Mouse (Mus musculus): ENCODE results near the gene Emp3. TPM values are rescaled to one million over a fixed set of nuclear protein-coding genes. Genes with fewer than 3 reads are reported as not detected.

Emp3 gene
- polyA plus RNA-seq, 1 experiment from 2014 or later = 255 TPM

- Histone ChIP-seq H3K4me2 (replicated peaks; ENCODE audit: low read depth, low read length) (peak overlapping the region; percentile 50), H3K4me1 (ENCODE audit: insufficient read depth, low read depth, low read length) (peaks cover 24% of the 10 kb centered on the region), H3K36me3 (ENCODE audit: insufficient read depth, low read length) (no peaks in the 10 kb centered on the region), H3K27me3 (replicated peaks; ENCODE audit: insufficient read depth, low read length) (no peaks in the 10 kb centered on the region), H3K9me3 (ENCODE audit: low read length) (no peaks in the 10 kb centered on the region), H3K27ac (ENCODE audit: low read length) (peak overlapping the region; percentile 70), H3K9ac (replicated peaks; ENCODE audit: low read depth) (peak overlapping the region; percentile 13; the same call in 1 of the 2 replicates), H3K4me3 (ENCODE audit: low read depth, low read length) (peak overlapping the region; percentile 26; the same call in 1 of the 2 replicates)
- DNase-seq (ENCODE audit: low spot score) = peak; percentile 24
- WGBS = 13% methylated on average over 13 of the region's 13 CpGs
- no peak for TF ChIP-seq EP300 (IDR thresholded peaks at IDR 0.05)
- 0 out of 2 replicates have a peak, but pooled peaks have one; percentile 7 for ATAC-seq
Observed at GRCm38 (mm10) chr7:45917004-45917704, 4.0 kb downstream of the Emp3 start.

- H3K9me3 ChIP-seq (ENCODE audit: low read length) = no peaks in the 10 kb centered on the region
- H3K36me3 ChIP-seq (ENCODE audit: insufficient read depth, low read length) = no peaks in the 10 kb centered on the region
- H3K4me1 ChIP-seq (ENCODE audit: insufficient read depth, low read depth, low read length) = peaks cover 19% of the 10 kb centered on the region
- ATAC-seq = peak; percentile 86
- TF ChIP-seq EP300 (IDR thresholded peaks at IDR 0.05) (no peak), CTCF (IDR thresholded peaks at IDR 0.05) (peak; percentile 37; the same call in 1 of the 2 replicates)
- peak overlapping the region; percentile 50 for H3K4me2 ChIP-seq (replicated peaks; ENCODE audit: low read depth, low read length)
- WGBS = 27% methylated on average over 26 of the region's 26 CpGs
- no peaks in the 10 kb centered on the region for H3K27me3 ChIP-seq (replicated peaks; ENCODE audit: insufficient read depth, low read length)
- H3K27ac ChIP-seq (ENCODE audit: low read length) = peak overlapping the region; percentile 70
- H3K4me3 ChIP-seq (ENCODE audit: low read depth, low read length) = peak overlapping the region; percentile 26
- DNase-seq (ENCODE audit: low spot score) = peak; percentile 96
- H3K9ac ChIP-seq (replicated peaks; ENCODE audit: low read depth) = 0 out of 2 replicates have a peak overlapping the region, but pooled peaks have one; percentile 13
Observed at GRCm38 (mm10) chr7:45916056-45917003, 4.9 kb downstream of the Emp3 start.

GRCm38 (mm10) chr7:45915011-45915410 is 6.2 kb downstream of the Emp3 start:
- Histone ChIP-seq H3K4me3 (ENCODE audit: low read depth, low read length) (no peak overlapping the region), H3K27ac (ENCODE audit: low read length) (no peak overlapping the region), H3K27me3 (replicated peaks; ENCODE audit: insufficient read depth, low read length) (no peaks in the 10 kb centered on the region), H3K36me3 (ENCODE audit: insufficient read depth, low read length) (0 out of 2 replicates have a peak, but pooled peaks cover under 1% of the 10 kb centered on the region), H3K4me1 (ENCODE audit: insufficient read depth, low read depth, low read length) (peaks cover 14% of the 10 kb centered on the region), H3K9me3 (ENCODE audit: low read length) (no peaks in the 10 kb centered on the region), H3K4me2 (replicated peaks; ENCODE audit: low read depth, low read length) (no peak overlapping the region), H3K9ac (replicated peaks; ENCODE audit: low read depth) (no peak overlapping the region)
- DNase-seq (ENCODE audit: low spot score) (no peak), ATAC-seq (no peak)
- TF ChIP-seq CTCF (IDR thresholded peaks at IDR 0.05) (no peak), EP300 (IDR thresholded peaks at IDR 0.05) (no peak)
- WGBS = 86% methylated on average over 5 of the region's 5 CpGs

GRCm38 (mm10) chr7:45914067-45914466 is 7.1 kb downstream of the Emp3 start:
- H3K36me3 ChIP-seq (ENCODE audit: insufficient read depth, low read length) = 0 out of 2 replicates have a peak, but pooled peaks cover 8% of the 10 kb centered on the region
- no peaks in the 10 kb centered on the region for H3K27me3 ChIP-seq (replicated peaks; ENCODE audit: insufficient read depth, low read length)
- ATAC-seq (no peak), DNase-seq (ENCODE audit: low spot score) (no peak)
- H3K9me3 ChIP-seq (ENCODE audit: low read length) = no peaks in the 10 kb centered on the region
- no peak overlapping the region for H3K27ac ChIP-seq (ENCODE audit: low read length)
- peaks cover 11% of the 10 kb centered on the region for H3K4me1 ChIP-seq (ENCODE audit: insufficient read depth, low read depth, low read length)
- no peak overlapping the region for H3K4me2 ChIP-seq (replicated peaks; ENCODE audit: low read depth, low read length)
- 83% methylated on average over 6 of the region's 6 CpGs for WGBS
- no peak overlapping the region for H3K4me3 ChIP-seq (ENCODE audit: low read depth, low read length)
- H3K9ac ChIP-seq (replicated peaks; ENCODE audit: low read depth) = no peak overlapping the region
- TF ChIP-seq EP300 (IDR thresholded peaks at IDR 0.05) (no peak), CTCF (IDR thresholded peaks at IDR 0.05) (no peak)

- TF ChIP-seq CTCF (IDR thresholded peaks at IDR 0.05) (no peak), EP300 (IDR thresholded peaks at IDR 0.05) (no peak)
- Histone ChIP-seq H3K4me3 (ENCODE audit: low read depth, low read length) (no peak overlapping the region), H3K9me3 (ENCODE audit: low read length) (no peaks in the 10 kb centered on the region), H3K9ac (replicated peaks; ENCODE audit: low read depth) (no peak overlapping the region), H3K4me1 (ENCODE audit: insufficient read depth, low read depth, low read length) (no peaks in the 10 kb centered on the region), H3K27ac (ENCODE audit: low read length) (no peak overlapping the region), H3K36me3 (ENCODE audit: insufficient read depth, low read length) (0 out of 2 replicates have a peak, but pooled peaks cover 8% of the 10 kb centered on the region), H3K27me3 (replicated peaks; ENCODE audit: insufficient read depth, low read length) (no peaks in the 10 kb centered on the region), H3K4me2 (replicated peaks; ENCODE audit: low read depth, low read length) (no peak overlapping the region)
- DNase-seq (ENCODE audit: low spot score) (no peak), ATAC-seq (no peak)
- WGBS = 90% methylated on average over 16 of the region's 16 CpGs
Observed at GRCm38 (mm10) chr7:45909145-45909544, 12.1 kb downstream of the Emp3 start.

- no peak for ATAC-seq
- H3K27me3 ChIP-seq (replicated peaks; ENCODE audit: insufficient read depth, low read length) = no peaks in the 10 kb centered on the region
- no peaks in the 10 kb centered on the region for H3K4me1 ChIP-seq (ENCODE audit: insufficient read depth, low read depth, low read length)
- H3K27ac ChIP-seq (ENCODE audit: low read length) = no peak overlapping the region
- H3K4me3 ChIP-seq (ENCODE audit: low read depth, low read length) = no peak overlapping the region
- no peak overlapping the region for H3K9ac ChIP-seq (replicated peaks; ENCODE audit: low read depth)
- DNase-seq (ENCODE audit: low spot score) = no peak
- no peak overlapping the region for H3K4me2 ChIP-seq (replicated peaks; ENCODE audit: low read depth, low read length)
- TF ChIP-seq EP300 (IDR thresholded peaks at IDR 0.05) = no peak
- no peak for TF ChIP-seq CTCF (IDR thresholded peaks at IDR 0.05)
- H3K36me3 ChIP-seq (ENCODE audit: insufficient read depth, low read length) = 0 out of 2 replicates have a peak, but pooled peaks cover 8% of the 10 kb centered on the region
- no peaks in the 10 kb centered on the region for H3K9me3 ChIP-seq (ENCODE audit: low read length)
Observed at GRCm38 (mm10) chr7:45908384-45908783, 12.8 kb downstream of the Emp3 start.

Measured in lung, postnatal 0 days (tissue).